Mouse (Mus musculus): ENCODE measurements around the gene Cox4i2. TPM values are rescaled to one million over a fixed set of nuclear protein-coding genes. Genes with fewer than 3 reads are reported as not detected.

Cox4i2 gene
- polyA plus RNA-seq, 1 experiment from 2014 or later, result 21.7 TPM

DNA sequence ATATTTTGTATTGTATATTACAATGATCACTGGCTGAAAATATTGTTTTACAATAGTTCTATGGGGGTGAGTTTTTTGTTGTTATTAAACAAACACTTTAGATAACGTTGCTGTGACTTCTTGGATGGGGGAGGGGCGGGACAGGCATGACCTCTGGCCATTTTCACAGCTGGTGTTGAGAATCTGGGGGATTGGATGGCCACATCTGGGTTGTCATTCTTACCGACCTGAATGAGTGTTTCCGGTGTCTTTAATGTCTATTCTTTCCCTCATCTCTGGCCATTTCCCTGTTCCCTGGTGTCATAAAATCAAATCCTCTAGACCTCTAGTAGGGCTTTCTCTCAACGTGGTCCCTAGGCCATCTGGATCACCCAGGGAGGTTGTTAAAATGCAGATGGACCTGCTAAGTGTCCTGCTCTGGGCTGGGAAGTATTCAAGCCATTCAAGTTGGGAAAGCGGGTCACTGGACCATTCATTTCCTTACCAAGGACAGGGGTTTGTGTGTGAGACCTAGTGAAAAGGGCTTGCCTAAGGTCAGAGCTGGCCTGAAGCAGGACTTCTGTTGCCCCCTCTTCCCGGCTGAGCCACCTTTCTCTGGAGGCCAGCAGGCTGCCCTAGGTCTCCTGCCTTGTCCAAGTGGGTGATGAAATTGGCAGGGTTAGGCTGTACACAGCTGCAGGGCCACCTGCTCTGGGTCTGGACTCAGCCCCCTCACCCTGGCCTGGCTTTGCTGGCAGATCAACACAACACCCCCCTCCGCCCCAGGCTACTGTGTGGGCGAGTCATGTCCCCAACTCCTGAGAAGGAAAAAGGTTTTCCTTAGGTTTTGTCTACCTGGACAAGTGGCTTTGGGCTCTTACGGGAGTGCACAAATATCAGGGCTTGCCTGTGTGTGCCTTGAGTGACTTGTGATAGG is 16.4 kb upstream of the Cox4i2 start:
- peak overlapping the region; percentile 82 for H3K4me3 ChIP-seq (ENCODE audit: low read depth, low read length)
- H3K4me1 ChIP-seq (ENCODE audit: control insufficient read depth, insufficient read depth, low read length), result peaks cover 61% of the 10 kb centered on the region
- no peaks in the 10 kb centered on the region for H3K9me3 ChIP-seq (ENCODE audit: control insufficient read depth, low read depth, low read length)
- H3K4me2 ChIP-seq (replicated peaks; ENCODE audit: low read depth, low read length), result peak overlapping the region; percentile 79
- WGBS, result 10% methylated on average over 10 of the region's 10 CpGs
- no peak for ATAC-seq (ENCODE audit: insufficient number of reproducible peaks, insufficient read depth, low FRiP score, low read depth)
- H3K36me3 ChIP-seq (ENCODE audit: control insufficient read depth, insufficient read depth, low read length), result no peaks in the 10 kb centered on the region
- peak overlapping the region; percentile 90 for H3K9ac ChIP-seq (replicated peaks; ENCODE audit: low read depth, low read length)
- H3K27me3 ChIP-seq (ENCODE audit: control insufficient read depth, insufficient read depth, low read length), result no peaks in the 10 kb centered on the region
- H3K27ac ChIP-seq (ENCODE audit: low read length), result peak overlapping the region; percentile 97

DNA sequence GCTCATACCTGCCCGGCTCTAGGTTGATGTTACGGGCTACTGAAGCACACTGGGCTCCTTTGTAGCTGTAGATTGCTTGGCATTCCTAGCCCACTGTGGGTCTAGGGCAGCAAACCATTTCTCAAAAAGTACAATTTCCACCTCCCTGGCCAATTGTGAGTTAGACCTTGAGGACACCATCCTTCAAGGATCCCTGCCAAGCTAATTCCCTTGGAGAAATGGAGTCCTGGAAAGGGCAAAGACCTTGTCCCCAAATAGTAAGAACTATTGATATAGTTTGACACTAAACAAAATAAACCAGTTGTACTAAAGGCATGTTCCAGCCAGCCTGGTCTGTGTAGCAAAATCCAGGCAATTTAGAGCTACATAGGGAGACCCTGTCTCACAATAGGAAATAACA is 15.6 kb upstream of the Cox4i2 start:
- H3K4me1 ChIP-seq (ENCODE audit: control insufficient read depth, insufficient read depth, low read length), result peaks cover 56% of the 10 kb centered on the region
- ATAC-seq (ENCODE audit: insufficient number of reproducible peaks, insufficient read depth, low FRiP score, low read depth), result no peak
- peak overlapping the region; percentile 79 for H3K4me2 ChIP-seq (replicated peaks; ENCODE audit: low read depth, low read length)
- H3K9me3 ChIP-seq (ENCODE audit: control insufficient read depth, low read depth, low read length), result no peaks in the 10 kb centered on the region
- peak overlapping the region; percentile 82 for H3K4me3 ChIP-seq (ENCODE audit: low read depth, low read length)
- no peaks in the 10 kb centered on the region for H3K27me3 ChIP-seq (ENCODE audit: control insufficient read depth, insufficient read depth, low read length)
- WGBS, result 35% methylated on average over 2 of the region's 2 CpGs
- peak overlapping the region; percentile 90 for H3K9ac ChIP-seq (replicated peaks; ENCODE audit: low read depth, low read length)
- H3K36me3 ChIP-seq (ENCODE audit: control insufficient read depth, insufficient read depth, low read length), result no peaks in the 10 kb centered on the region
- peak overlapping the region; percentile 97 for H3K27ac ChIP-seq (ENCODE audit: low read length)

DNA sequence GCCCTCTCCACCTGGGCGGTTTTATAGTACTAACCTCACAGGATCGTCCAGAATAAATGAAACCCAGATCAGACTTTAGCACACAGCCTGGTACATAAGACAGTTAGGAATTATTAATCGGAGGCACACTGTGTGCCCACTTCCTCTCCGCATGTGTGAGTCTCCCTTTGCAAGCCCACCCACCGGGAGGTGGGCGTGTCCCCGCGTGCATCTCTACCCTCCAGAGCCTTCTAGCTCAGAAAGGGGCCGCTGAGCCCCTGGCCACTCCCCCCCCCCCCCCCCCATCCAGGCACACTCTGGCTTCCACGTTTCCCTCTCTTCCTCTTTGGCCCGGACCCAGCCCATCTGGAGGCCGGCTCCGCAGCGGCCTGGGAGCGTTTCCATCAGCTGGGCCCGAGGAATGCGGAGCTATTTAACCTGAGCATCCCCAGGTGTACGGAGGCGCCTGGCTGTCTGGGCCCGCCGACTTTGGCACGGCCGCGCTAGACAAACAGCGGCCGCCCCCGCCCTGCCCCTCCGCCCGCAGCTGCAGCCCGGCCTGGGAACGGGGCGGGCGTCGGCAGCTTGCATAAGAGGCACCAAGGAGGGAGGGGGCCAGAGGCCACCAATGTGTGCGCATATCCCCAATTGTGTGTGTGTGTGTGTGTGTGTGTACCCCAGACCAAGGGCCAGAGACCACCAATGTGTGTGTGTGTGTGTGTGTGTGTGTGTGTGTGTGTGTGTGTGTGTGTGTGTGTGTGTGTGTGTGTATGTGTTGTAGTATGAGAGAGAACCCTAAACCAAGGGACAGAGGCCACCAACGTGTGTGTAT is 14.7 kb upstream of the Cox4i2 start:
- whole genome bisulfite sequencing, result under 1% methylated on average over 34 of the region's 36 CpGs
- H3K9ac ChIP-seq (replicated peaks; ENCODE audit: low read depth, low read length), result peak overlapping the region; percentile 90; the same call in 1 of the 2 replicates
- no peaks in the 10 kb centered on the region for H3K9me3 ChIP-seq (ENCODE audit: control insufficient read depth, low read depth, low read length)
- peaks cover 48% of the 10 kb centered on the region for H3K4me1 ChIP-seq (ENCODE audit: control insufficient read depth, insufficient read depth, low read length)
- peak; percentile 71 for ATAC-seq (ENCODE audit: insufficient number of reproducible peaks, insufficient read depth, low FRiP score, low read depth)
- peak overlapping the region; percentile 79 for H3K4me2 ChIP-seq (replicated peaks; ENCODE audit: low read depth, low read length)
- H3K27me3 ChIP-seq (ENCODE audit: control insufficient read depth, insufficient read depth, low read length), result no peaks in the 10 kb centered on the region
- H3K4me3 ChIP-seq (ENCODE audit: low read depth, low read length), result peak overlapping the region; percentile 82
- H3K27ac ChIP-seq (ENCODE audit: low read length), result peak overlapping the region; percentile 97
- no peaks in the 10 kb centered on the region for H3K36me3 ChIP-seq (ENCODE audit: control insufficient read depth, insufficient read depth, low read length)

DNA sequence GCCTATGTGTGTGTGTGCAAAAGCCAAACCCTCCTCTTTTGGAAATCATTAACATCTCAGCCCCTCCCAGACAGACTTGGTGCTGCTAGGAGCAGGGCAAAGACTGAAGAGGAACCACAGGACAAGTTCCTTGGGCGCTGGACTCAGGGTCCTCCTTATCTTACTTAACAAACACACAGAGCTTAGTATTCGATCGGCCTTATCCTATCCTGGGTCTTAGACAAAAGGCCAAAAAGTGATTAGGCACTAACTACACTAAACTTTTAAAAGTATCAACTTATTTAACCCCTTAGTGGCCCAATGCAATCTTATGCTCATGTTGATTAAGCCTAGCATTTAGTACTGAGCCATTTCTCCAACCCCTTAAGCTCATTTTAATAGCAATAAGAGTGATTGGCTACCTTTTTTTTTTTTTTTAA is 14.1 kb upstream of the Cox4i2 start:
- peaks cover 42% of the 10 kb centered on the region for H3K4me1 ChIP-seq (ENCODE audit: control insufficient read depth, insufficient read depth, low read length)
- peak overlapping the region; percentile 82; the same call in 1 of the 2 replicates for H3K4me3 ChIP-seq (ENCODE audit: low read depth, low read length)
- peak overlapping the region; percentile 79 for H3K4me2 ChIP-seq (replicated peaks; ENCODE audit: low read depth, low read length)
- peak; percentile 59 for ATAC-seq (ENCODE audit: insufficient number of reproducible peaks, insufficient read depth, low FRiP score, low read depth)
- no peak overlapping the region for H3K9ac ChIP-seq (replicated peaks; ENCODE audit: low read depth, low read length)
- H3K27me3 ChIP-seq (ENCODE audit: control insufficient read depth, insufficient read depth, low read length), result no peaks in the 10 kb centered on the region
- WGBS, result 5% methylated on average over 3 of the region's 3 CpGs
- peak overlapping the region; percentile 97 for H3K27ac ChIP-seq (ENCODE audit: low read length)
- H3K9me3 ChIP-seq (ENCODE audit: control insufficient read depth, low read depth, low read length), result no peaks in the 10 kb centered on the region
- H3K36me3 ChIP-seq (ENCODE audit: control insufficient read depth, insufficient read depth, low read length), result no peaks in the 10 kb centered on the region

DNA sequence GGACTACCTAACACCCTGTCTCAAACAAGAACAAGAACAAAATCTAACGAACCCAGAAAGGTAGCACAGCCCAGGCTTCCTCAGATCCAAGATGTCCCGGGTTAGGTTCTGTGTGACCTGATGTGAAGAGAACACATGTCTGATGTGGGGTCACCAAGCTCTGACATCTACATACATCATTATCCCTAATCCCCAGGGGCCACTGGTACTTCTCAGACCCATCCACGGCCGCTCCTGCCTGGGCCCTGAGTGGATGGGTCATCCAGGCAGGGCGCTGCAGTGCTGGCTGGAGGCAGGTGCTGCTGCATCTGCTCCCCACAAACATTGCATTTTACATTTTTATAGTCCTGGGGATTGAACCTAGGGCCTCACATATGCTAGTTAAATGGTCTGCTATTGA is 13.5 kb upstream of the Cox4i2 start:
- Histone ChIP-seq H3K27ac (ENCODE audit: low read length) (peak overlapping the region; percentile 97), H3K27me3 (ENCODE audit: control insufficient read depth, insufficient read depth, low read length) (no peaks in the 10 kb centered on the region), H3K9me3 (ENCODE audit: control insufficient read depth, low read depth, low read length) (no peaks in the 10 kb centered on the region), H3K4me3 (ENCODE audit: low read depth, low read length) (no peak overlapping the region), H3K36me3 (ENCODE audit: control insufficient read depth, insufficient read depth, low read length) (no peaks in the 10 kb centered on the region), H3K4me1 (ENCODE audit: control insufficient read depth, insufficient read depth, low read length) (peaks cover 38% of the 10 kb centered on the region), H3K4me2 (replicated peaks; ENCODE audit: low read depth, low read length) (no peak overlapping the region), H3K9ac (replicated peaks; ENCODE audit: low read depth, low read length) (no peak overlapping the region)
- ATAC-seq (ENCODE audit: insufficient number of reproducible peaks, insufficient read depth, low FRiP score, low read depth), result no peak
- WGBS, result 54% methylated on average over 5 of the region's 5 CpGs

DNA sequence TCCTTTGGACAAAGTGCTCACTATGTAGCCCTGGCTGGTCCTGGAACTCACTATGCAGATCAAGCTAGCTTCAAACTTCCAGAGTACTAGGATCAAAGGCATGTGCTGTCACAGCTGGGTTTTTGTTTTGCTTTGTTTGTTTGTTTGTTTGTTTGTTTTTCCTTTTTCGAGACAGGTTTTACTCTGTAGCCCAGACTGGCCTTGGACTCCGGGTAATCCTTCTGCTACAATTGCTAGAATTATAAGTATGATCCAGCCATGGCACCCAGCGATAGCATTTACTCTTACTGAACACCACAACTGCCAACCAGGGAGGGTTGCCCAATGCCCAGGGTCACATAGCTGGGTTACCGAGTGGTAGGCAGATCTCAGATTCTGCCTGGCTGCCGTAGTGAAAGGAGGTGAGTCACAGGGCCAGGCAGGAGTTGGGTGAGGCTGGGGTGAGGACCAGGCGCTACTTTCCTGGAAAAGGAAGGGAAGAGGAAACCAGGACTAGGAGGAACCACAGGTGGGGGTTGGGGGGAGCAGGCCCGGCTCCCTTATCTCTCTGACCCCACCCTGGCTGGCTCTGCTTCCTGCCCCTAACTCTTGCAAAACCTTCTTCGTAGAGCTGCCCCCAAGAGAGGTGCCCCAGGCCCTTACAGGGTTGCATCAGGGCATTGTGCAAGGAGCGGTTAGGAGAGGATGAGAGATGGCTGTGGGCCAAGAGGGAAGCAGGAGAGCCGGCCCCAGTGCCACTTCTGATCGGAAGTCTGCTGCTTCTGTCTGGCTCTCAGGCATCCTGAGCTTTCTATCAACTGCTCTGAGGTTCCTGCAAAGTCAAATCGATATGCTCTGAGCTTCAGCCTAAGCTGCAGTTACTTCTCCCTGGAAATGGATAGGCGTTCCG is 12.6 kb upstream of the Cox4i2 start:
- Histone ChIP-seq H3K27me3 (ENCODE audit: control insufficient read depth, insufficient read depth, low read length) (no peaks in the 10 kb centered on the region), H3K9ac (replicated peaks; ENCODE audit: low read depth, low read length) (no peak overlapping the region), H3K36me3 (ENCODE audit: control insufficient read depth, insufficient read depth, low read length) (no peaks in the 10 kb centered on the region), H3K9me3 (ENCODE audit: control insufficient read depth, low read depth, low read length) (no peaks in the 10 kb centered on the region), H3K4me2 (replicated peaks; ENCODE audit: low read depth, low read length) (peak overlapping the region; percentile 29), H3K4me1 (ENCODE audit: control insufficient read depth, insufficient read depth, low read length) (peaks cover 34% of the 10 kb centered on the region), H3K4me3 (ENCODE audit: low read depth, low read length) (no peak overlapping the region), H3K27ac (ENCODE audit: low read length) (peak overlapping the region; percentile 71)
- WGBS, result 22% methylated on average over 14 of the region's 14 CpGs
- ATAC-seq (ENCODE audit: insufficient number of reproducible peaks, insufficient read depth, low FRiP score, low read depth), result peak; percentile 8; the same call in 1 of the 2 replicates

DNA sequence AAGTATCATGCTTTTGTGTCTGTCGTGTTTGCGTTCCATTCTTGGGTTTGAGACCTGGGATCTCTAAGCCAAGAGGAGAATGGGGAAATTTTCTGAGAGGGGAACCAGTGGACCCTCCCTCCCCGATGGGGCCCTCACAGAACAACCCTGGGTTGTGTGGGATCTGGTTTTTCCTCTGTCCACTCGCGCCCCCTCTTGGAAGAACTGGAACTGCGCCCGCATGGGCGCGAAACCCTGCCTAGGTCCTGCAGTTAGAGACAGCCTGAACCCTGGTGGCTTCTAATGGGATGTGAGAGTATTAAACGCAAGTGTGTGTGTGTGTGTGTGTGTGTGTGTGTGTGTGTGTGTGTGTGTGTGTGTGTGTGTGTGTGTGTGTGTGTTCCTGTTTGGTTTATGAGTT is 11.5 kb upstream of the Cox4i2 start:
- H3K27me3 ChIP-seq (ENCODE audit: control insufficient read depth, insufficient read depth, low read length), result no peaks in the 10 kb centered on the region
- no peak for ATAC-seq (ENCODE audit: insufficient number of reproducible peaks, insufficient read depth, low FRiP score, low read depth)
- H3K9ac ChIP-seq (replicated peaks; ENCODE audit: low read depth, low read length), result no peak overlapping the region
- no peaks in the 10 kb centered on the region for H3K36me3 ChIP-seq (ENCODE audit: control insufficient read depth, insufficient read depth, low read length)
- 0 out of 2 replicates have a peak overlapping the region, but pooled peaks have one; percentile 29 for H3K4me2 ChIP-seq (replicated peaks; ENCODE audit: low read depth, low read length)
- H3K27ac ChIP-seq (ENCODE audit: low read length), result peak overlapping the region; percentile 71; the same call in 1 of the 2 replicates
- 35% methylated on average over 10 of the region's 10 CpGs for WGBS
- no peak overlapping the region for H3K4me3 ChIP-seq (ENCODE audit: low read depth, low read length)
- peaks cover 34% of the 10 kb centered on the region for H3K4me1 ChIP-seq (ENCODE audit: control insufficient read depth, insufficient read depth, low read length)
- no peaks in the 10 kb centered on the region for H3K9me3 ChIP-seq (ENCODE audit: control insufficient read depth, low read depth, low read length)
